8 mouse cellular contexts compared by ENCODE assay signal in the genomic region with DNA sequence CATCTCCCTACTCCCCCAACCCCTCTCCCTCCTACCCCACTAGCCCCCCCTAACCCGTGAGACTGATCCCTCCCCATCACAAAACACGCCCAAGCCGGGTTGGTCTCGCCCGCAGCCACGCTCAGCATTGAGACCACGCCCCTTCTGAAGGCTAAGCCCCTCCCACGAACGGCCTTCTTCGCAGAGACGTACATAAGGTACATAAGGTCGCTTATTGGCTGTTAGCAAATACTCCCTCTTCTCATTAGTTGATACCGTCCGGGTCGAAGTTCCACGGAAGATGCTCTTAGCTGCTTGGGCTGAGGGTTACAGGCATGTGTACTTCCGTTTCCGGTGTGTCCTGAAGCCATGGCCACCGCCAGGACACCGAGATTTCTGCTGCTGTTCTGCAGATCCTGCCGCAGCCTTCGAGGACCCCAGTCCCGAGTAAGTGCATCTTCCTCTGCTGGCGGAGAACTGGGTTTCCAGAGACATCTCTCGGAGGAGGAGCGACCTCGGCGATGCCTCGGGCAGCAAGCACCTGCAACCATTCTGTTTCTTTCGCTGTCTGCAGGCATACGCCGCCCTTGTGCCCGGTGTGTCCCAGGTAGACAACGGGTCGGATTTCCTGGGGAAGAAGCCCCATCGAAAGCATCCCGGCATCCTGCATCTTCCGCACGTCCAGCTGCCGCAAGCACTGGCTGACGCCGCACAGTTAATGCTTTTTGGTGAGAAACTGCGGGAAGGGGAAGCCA. TPM values are rescaled to one million over a fixed set of nuclear protein-coding genes. Genes with fewer than 3 reads are reported as not detected.
A peak's percentile ranks its signal among the peaks of the same experiment; 100 is the strongest.
DNase-seq lines count a peak whose midpoint lies in the region; ATAC-seq lines count a peak whose summit lies in the region.

A gene (plus strand): TSS at position 245 of the 734 bp plus-strand sequence.

- H3K27me3 ChIP-seq in hindbrain, embryonic 14.5 days (ENCODE audit: control insufficient read depth, insufficient read depth, low read length) = no peaks in the 10 kb centered on the region

- WGBS in hindbrain, embryonic 14.5 days = under 1% methylated on average over 43 of the region's 43 CpGs

- ATAC-seq in hindbrain, embryonic 14.5 days (ENCODE audit: low FRiP score) = peak; percentile 99

- peak within 1 kb of the TSS; percentile 75 for H3K4me2 ChIP-seq in hindbrain, embryonic 14.5 days (replicated peaks)

- peak within 1 kb of the TSS; percentile 82 for H3K9ac ChIP-seq in hindbrain, embryonic 14.5 days

- H3K27ac ChIP-seq in hindbrain, embryonic 14.5 days = peak within 1 kb of the TSS; percentile 79

- H3K36me3 ChIP-seq in hindbrain, embryonic 14.5 days (replicated peaks; ENCODE audit: control insufficient read depth, insufficient read depth) = peaks cover 34% of the 10 kb centered on the region

- H3K4me3 ChIP-seq in hindbrain, embryonic 14.5 days (replicated peaks; ENCODE audit: low read length) = peak within 1 kb of the TSS; percentile 73

- H3K9me3 ChIP-seq in hindbrain, embryonic 14.5 days (ENCODE audit: control insufficient read depth, low read length) = no peaks in the 10 kb centered on the region

- peaks cover 10% of the 10 kb centered on the region for H3K4me1 ChIP-seq in hindbrain, embryonic 14.5 days (replicated peaks; ENCODE audit: control insufficient read depth, insufficient read depth, low read length)

- peak; percentile 99 for DNase-seq in R1 (ENCODE audit: low read depth, low spot score)
- DNase-seq in cerebellum, postnatal 25 days = peak; percentile 88 to 95
- peak; percentile 75 to 81 for DNase-seq in frontal cortex, postnatal 25 days (ENCODE audit: low spot score in 2 of 2)
- peak; percentile 96 for DNase-seq in hindbrain, embryonic 14.5 days (ENCODE audit: low spot score)
- DNase-seq in layer of hippocampus, postnatal 36 days = peak; percentile 85 to 89
- DNase-seq in lung, postnatal 36 days = peak; percentile 97
- DNase-seq in retina, postnatal 1 day = peak; percentile 99
- DNase-seq in urinary bladder, adult 18-20 months (ENCODE audit: low spot score in 2 of 2) = peak; percentile 82 to 93

RNA-seq across cellular contexts. Expression of the gene that starts here (rescaled TPM):
- 76.0 and 87.5 TPM in 2 replicates for polyA plus RNA-seq in hindbrain, embryonic 14.5 days (2014; fragmentation: Nextera tagmentation; extraction: Ambion mirVana)
- total RNA-seq in layer of hippocampus, postnatal 36 days (2021) = 10 to 100 TPM; 40.8 to 50.5 TPM

Comparison
In these comparisons a context has a peak if more than half of its experiments do, and no peak if none do; other contexts are left out.
1. Peak in every context shown above with its lines: DNase-seq, ATAC-seq, H3K4me3 ChIP-seq and H3K27ac ChIP-seq.